Mouse (Mus musculus) spleen, adult 2 months (tissue): ENCODE data around the gene Zbtb1. TPM values are rescaled to one million over a fixed set of nuclear protein-coding genes. Genes with fewer than 3 reads are reported as not detected.
A peak's percentile ranks its signal among the peaks of the same experiment; 100 is the strongest.

Experiments used
- DNase-seq, 2 experiments: peaks; one replicate each; pipeline versions ENCODE4 v3.0.0 to v3.0.0-alpha.2; 2012 to 2021; ENCODE audit warnings: low spot score in 2 of 2, low read depth in 1 of 2
- H3K27ac ChIP-seq: fragments of 200-500 bp; 2 replicates; pipeline ENCODE4 v1.5.1; 2012; ENCODE audit warnings: low read length, inconsistent platforms; ENCODE audit not compliant: insufficient read depth
- H3K27me3 ChIP-seq: fragments of 200-500 bp; 2 replicates; pipeline ENCODE4 v1.6.1; 2012; ENCODE audit warnings: mild to moderate bottlenecking, moderate library complexity, low read length, inconsistent platforms; ENCODE audit not compliant: control insufficient read depth, insufficient read depth
- H3K36me3 ChIP-seq: fragments of 200-500 bp; 2 replicates; pipeline ENCODE4 v1.6.1; 2012; ENCODE audit warnings: mild to moderate bottlenecking, low read length, inconsistent platforms; ENCODE audit not compliant: control insufficient read depth, insufficient read depth
- H3K4me1 ChIP-seq: fragments of 200-500 bp; 2 replicates; pipeline ENCODE4 v1.6.1; 2011; ENCODE audit warnings: inconsistent platforms; ENCODE audit not compliant: control insufficient read depth, insufficient read depth, insufficient read length
- H3K4me3 ChIP-seq: fragments of 200-500 bp; 2 replicates; pipeline ENCODE4 v1.5.1; 2011; ENCODE audit warnings: mild to moderate bottlenecking, inconsistent platforms; ENCODE audit not compliant: insufficient read depth, insufficient read length; ENCODE audit errors: extremely low read depth
- CTCF ChIP-seq: fragments of 200-500 bp; IDR thresholded peaks from 2 replicates; pipeline ENCODE4 v1.5.1; 2011; ENCODE audit warnings: mild to moderate bottlenecking, inconsistent platforms; ENCODE audit not compliant: insufficient read depth, insufficient read length, insufficient replicate concordance; ENCODE audit errors: extremely low read depth
- POLR2A ChIP-seq: fragments of 200-500 bp; IDR thresholded peaks from 2 replicates; pipeline ENCODE4 v1.6.1; 2011; ENCODE audit warnings: low read depth, low read length, inconsistent platforms
- WGBS: fragments of 180-500 bp; shearing (Covaris S2); methylation state at CpG from one replicate; pipeline ENCODE4 v1.1.7; 2018; 5-methylcytosine and 5-hydroxymethylcytosine counted together
- polyA plus RNA-seq: library from polyadenylated mRNA; depleted of rRNA; stranded (reverse); fragments of >200 nt; gene quantifications from 2 replicates; pipeline ENCODE4 v1.2.3, GENCODE M21; 2012; rRNA removed

Zbtb1 gene
- 2.1 and 2.5 TPM in 2 replicates for polyA plus RNA-seq

GRCm38 (mm10) chr12:76369978-76370830 lies at the start of gene Zbtb1:
Zbtb1 (plus strand) TSS chr12:76370266.
- WGBS: under 1% methylated on average over 75 of the region's 99 CpGs
- Histone ChIP-seq H3K27ac (peak within 1 kb of the TSS; percentile 100), H3K27me3 (no peaks in the 10 kb centered on the region), H3K4me3 (peak within 1 kb of the TSS; percentile 100), H3K36me3 (no peaks in the 10 kb centered on the region), H3K4me1 (peaks cover 22% of the 10 kb centered on the region; the same call in 1 of the 2 replicates)
- DNase-seq: peak in 1 of 2 experiments; percentile 81
- no peak for TF ChIP-seq CTCF
- peak; percentile 67 for TF ChIP-seq POLR2A

- Histone ChIP-seq H3K4me1 (no peaks in the 10 kb centered on the region; the same call in 1 of the 2 replicates), H3K36me3 (no peaks in the 10 kb centered on the region), H3K27me3 (0 out of 2 replicates have a peak, but pooled peaks cover 4% of the 10 kb centered on the region), H3K4me3 (peak within 1 kb of the TSS; percentile 57), H3K27ac (no peak within 1 kb of the TSS)
- DNase-seq: peak in 1 of 2 experiments; percentile 18
- 6% methylated on average over 53 of the region's 53 CpGs for WGBS
- TF ChIP-seq CTCF (no peak), POLR2A (no peak)
These were observed 45.2 kb upstream of the Zbtb1 start, which contains the start of gene Akap5 for GRCm38 (mm10) chr12:76324679-76325431. Akap5 (plus strand) TSS chr12:76324891.

GRCm38 (mm10) chr12:76326437-76327220 lies 43.4 kb upstream of the Zbtb1 start:
- 93% methylated on average over 23 of the region's 23 CpGs for WGBS
- no peak overlapping the region for H3K27ac ChIP-seq
- 0 out of 2 replicates have a peak, but pooled peaks cover 4% of the 10 kb centered on the region for H3K27me3 ChIP-seq
- H3K4me3 ChIP-seq: no peak overlapping the region
- no peaks in the 10 kb centered on the region; the same call in 1 of the 2 replicates for H3K4me1 ChIP-seq
- no peak for DNase-seq
- H3K36me3 ChIP-seq: no peaks in the 10 kb centered on the region
- TF ChIP-seq POLR2A (no peak), CTCF (no peak)

GRCm38 (mm10) chr12:76328567-76329354 lies 41.3 kb upstream of the Zbtb1 start:
- DNase-seq: peak in 1 of 2 experiments; percentile 12
- Histone ChIP-seq H3K36me3 (no peaks in the 10 kb centered on the region), H3K4me3 (no peak overlapping the region), H3K27ac (peak overlapping the region; percentile 45), H3K4me1 (no peaks in the 10 kb centered on the region; the same call in 1 of the 2 replicates), H3K27me3 (0 out of 2 replicates have a peak, but pooled peaks cover 4% of the 10 kb centered on the region)
- WGBS: 67% methylated on average over 6 of the region's 6 CpGs
- TF ChIP-seq CTCF: no peak
- TF ChIP-seq POLR2A: no peak

GRCm38 (mm10) chr12:76333688-76334087 lies 36.4 kb upstream of the Zbtb1 start:
- WGBS: 41% methylated on average over 5 of the region's 5 CpGs
- TF ChIP-seq POLR2A: no peak
- TF ChIP-seq CTCF: no peak

More at GRCm38 (mm10) chr12:76333688-76334087, 36.4 kb upstream of the Zbtb1 start:
- Histone ChIP-seq H3K36me3 (no peaks in the 10 kb centered on the region), H3K4me3 (no peak overlapping the region), H3K27me3 (no peaks in the 10 kb centered on the region), H3K27ac (no peak overlapping the region), H3K4me1 (no peaks in the 10 kb centered on the region)
- no peak for DNase-seq
